In the genomic region with DNA sequence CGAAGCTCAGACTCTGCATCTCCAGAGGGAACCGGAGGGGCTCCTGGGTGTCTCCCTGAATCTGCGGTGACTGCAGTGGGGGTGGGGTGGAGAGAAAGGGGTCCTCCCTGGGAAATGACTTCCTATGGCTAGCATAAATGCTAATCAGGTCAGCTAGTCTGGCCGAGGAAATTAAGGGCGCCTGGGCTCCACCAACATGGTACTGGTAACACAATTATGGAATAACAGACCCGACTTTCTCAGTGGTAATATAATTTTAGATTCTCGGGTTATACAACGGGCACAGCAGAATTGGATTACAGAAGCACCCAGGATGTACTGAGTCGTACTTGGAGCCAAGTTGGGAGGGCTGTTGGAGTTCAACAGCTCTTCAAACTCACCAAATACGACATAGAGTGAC, we compare ENCODE assay signal across 30 mouse cellular contexts. TPM values are rescaled to one million over a fixed set of nuclear protein-coding genes. Genes with fewer than 3 reads are reported as not detected.
DNase-seq lines count a peak whose midpoint lies in the region; ATAC-seq and TF ChIP-seq lines count a peak whose summit lies in the region.
"Had no signal": no experiment of that assay in that cellular context is flagged by ENCODE, and none has a peak within 500 bp of the region (broad histone marks: within the 10 kb centered on the region; RNA-seq: fewer than 3 reads in every experiment).

No protein-coding gene starts in this region.

- no peak overlapping the region for H3K4me3 ChIP-seq in heart, embryonic 10.5 days
- no peak overlapping the region for H3K4me3 ChIP-seq in intestine, embryonic 14.5 days (ENCODE audit: low read depth, low read length)
- no peak overlapping the region for H3K4me3 ChIP-seq in intestine, embryonic 16.5 days (ENCODE audit: low read length)
- no peak overlapping the region for H3K4me3 ChIP-seq in left cerebral cortex, adult 2 months
- H3K4me3 ChIP-seq: embryonic facial prominence, embryonic 10.5 days; embryonic facial prominence, embryonic 13.5 days; erythroblast, embryonic 14.5 days; forebrain, embryonic 12.5 days; forebrain, embryonic 15.5 days; gastrocnemius, adult 2 months; hindbrain, embryonic 12.5 days; hindbrain, embryonic 15.5 days; kidney, embryonic 15.5 days had no signal

- intact Hi-C loops in heart, postnatal 14 days (cut with DNase I), result loop anchor here (5.0 kb wide), 1 partner anchor 76 kb away; no protein-coding TSS in a partner anchor
- intact Hi-C loops in left cerebral cortex, adult 2 months (cut with DNase I), result no loop called here

- H3K4me2 ChIP-seq in intestine, embryonic 14.5 days (ENCODE audit: low read length), result no peak overlapping the region
- H3K4me2 ChIP-seq in intestine, embryonic 16.5 days (ENCODE audit: low read depth, low read length), result no peak overlapping the region
- H3K4me2 ChIP-seq: embryonic facial prominence, embryonic 13.5 days; forebrain, embryonic 12.5 days; forebrain, embryonic 15.5 days; hindbrain, embryonic 12.5 days; hindbrain, embryonic 15.5 days; kidney, embryonic 15.5 days had no signal

- WGBS in heart, embryonic 10.5 days, result 70% methylated on average over 10 of the region's 10 CpGs
- WGBS in intestine, embryonic 14.5 days, result 79% methylated on average over 10 of the region's 10 CpGs
- 79% methylated on average over 10 of the region's 10 CpGs for WGBS in intestine, embryonic 16.5 days

- peak overlapping the region; percentile 48 for H3K27ac ChIP-seq in heart, embryonic 10.5 days
- H3K27ac ChIP-seq in intestine, embryonic 14.5 days (ENCODE audit: low read depth), result no peak overlapping the region
- H3K27ac ChIP-seq in intestine, embryonic 16.5 days (ENCODE audit: low read length), result no peak overlapping the region
- H3K27ac ChIP-seq in left cerebral cortex, adult 2 months, result peak overlapping the region; percentile 9; the same call in 1 of the 2 replicates
- H3K27ac ChIP-seq: embryonic facial prominence, embryonic 10.5 days; embryonic facial prominence, embryonic 13.5 days; forebrain, embryonic 12.5 days; forebrain, embryonic 15.5 days; gastrocnemius, adult 2 months; hindbrain, embryonic 12.5 days; hindbrain, embryonic 15.5 days; kidney, embryonic 15.5 days had no signal

- H3K4me1 ChIP-seq in heart, embryonic 10.5 days, result peaks cover 61% of the 10 kb centered on the region
- H3K4me1 ChIP-seq in intestine, embryonic 14.5 days (replicated peaks; ENCODE audit: control insufficient read depth, insufficient read depth, low read length), result peaks cover 6% of the 10 kb centered on the region; the same call in 1 of the 2 replicates
- peaks cover 4% of the 10 kb centered on the region; the same call in 1 of the 2 replicates for H3K4me1 ChIP-seq in intestine, embryonic 16.5 days (ENCODE audit: control insufficient read depth, insufficient read depth, low read length)
- H3K4me1 ChIP-seq: forebrain, embryonic 12.5 days; hindbrain, embryonic 12.5 days had no signal

- 0 out of 2 replicates have a peak, but pooled peaks have one; percentile 36 for ATAC-seq in intestine, embryonic 14.5 days (replicated peaks; ENCODE audit: low FRiP score, low TSS enrichment, low read depth)
- no peak; the same call in 1 of the 2 replicates for ATAC-seq in intestine, embryonic 16.5 days
- ATAC-seq: forebrain, embryonic 15.5 days had no signal

- no peak for TF ChIP-seq CTCF in left cerebral cortex, adult 2 months (IDR thresholded peaks at IDR 0.05)

- no peaks in the 10 kb centered on the region for H3K27me3 ChIP-seq in heart, embryonic 10.5 days (ENCODE audit: insufficient read depth, poor library complexity, severe bottlenecking)
- H3K27me3 ChIP-seq in intestine, embryonic 14.5 days (replicated peaks; ENCODE audit: control insufficient read depth, insufficient read depth, low read length), result no peaks in the 10 kb centered on the region
- no peaks in the 10 kb centered on the region for H3K27me3 ChIP-seq in intestine, embryonic 16.5 days (replicated peaks; ENCODE audit: control insufficient read depth, insufficient read depth, low read length)
- H3K27me3 ChIP-seq: CH12.LX; embryonic facial prominence, embryonic 13.5 days; forebrain, embryonic 12.5 days; forebrain, embryonic 15.5 days; hindbrain, embryonic 12.5 days; hindbrain, embryonic 15.5 days; kidney, embryonic 15.5 days had no signal

- no peaks in the 10 kb centered on the region for H3K9me3 ChIP-seq in heart, embryonic 10.5 days
- H3K9me3 ChIP-seq in intestine, embryonic 14.5 days (ENCODE audit: control insufficient read depth, low read length), result no peaks in the 10 kb centered on the region
- no peaks in the 10 kb centered on the region for H3K9me3 ChIP-seq in intestine, embryonic 16.5 days (ENCODE audit: control insufficient read depth, low read length)
- H3K9me3 ChIP-seq: embryonic facial prominence, embryonic 10.5 days; embryonic facial prominence, embryonic 13.5 days; forebrain, embryonic 12.5 days; forebrain, embryonic 15.5 days; hindbrain, embryonic 12.5 days; hindbrain, embryonic 15.5 days; kidney, embryonic 15.5 days had no signal

- peak; percentile 16 for DNase-seq in adrenal gland, adult 2 months
- no peak for DNase-seq in adrenal gland, adult 8-10 months
- DNase-seq in heart, embryonic 10.5 days (ENCODE audit: low spot score), result no peak
- no peak for DNase-seq in heart, postnatal 14 days
- DNase-seq in intestine, embryonic 14.5 days (ENCODE audit: low spot score), result no peak
- no peak for DNase-seq in left cerebral cortex, adult 2 months (ENCODE audit: extremely low spot score in 1 of 2, low spot score in 2 of 2)
- DNase-seq in left cerebral cortex, adult 8-10 months (ENCODE audit: low spot score in 2 of 2), result no peak
- DNase-seq: B cell, adult 2 months; cerebellum, adult 11 months; cerebellum, adult 2 months; cerebellum, adult 9-11 months; cerebellum, postnatal 36 days; embryo, embryonic 11 days; gastrocnemius, adult 2 months; gastrocnemius, postnatal 14 days; heart, adult 18-20 months; kidney, adult 11 months; kidney, adult 8-10 months had no signal

- no peak overlapping the region for H3K9ac ChIP-seq in intestine, embryonic 14.5 days (ENCODE audit: low read length)
- H3K9ac ChIP-seq in intestine, embryonic 16.5 days (ENCODE audit: low read depth, low read length), result no peak overlapping the region
- H3K9ac ChIP-seq: embryonic facial prominence, embryonic 13.5 days; forebrain, embryonic 12.5 days; forebrain, embryonic 15.5 days; hindbrain, embryonic 12.5 days; hindbrain, embryonic 15.5 days; kidney, embryonic 15.5 days had no signal

- H3K36me3 ChIP-seq in heart, embryonic 10.5 days, result peaks cover 27% of the 10 kb centered on the region
- peaks cover 35% of the 10 kb centered on the region for H3K36me3 ChIP-seq in intestine, embryonic 14.5 days (ENCODE audit: control insufficient read depth, insufficient read depth, low read length)
- no peaks in the 10 kb centered on the region; the same call in 1 of the 2 replicates for H3K36me3 ChIP-seq in intestine, embryonic 16.5 days (ENCODE audit: control insufficient read depth, insufficient read depth, low read length)
- H3K36me3 ChIP-seq: forebrain, embryonic 12.5 days; forebrain, embryonic 15.5 days; G1E had no signal

RNA-seq across cellular contexts. Expression of a gene that starts 40.5 kb away (rescaled TPM):
- under 1 TPM in 1 of 2 experiments, not detected in 1; 0.09 TPM for total RNA-seq in adrenal gland, adult 2 months (2021)
- 0.04 and 0.12 TPM in 2 replicates for polyA plus RNA-seq in adrenal gland, adult 2 months (2012; rRNA removed)
- under 1 TPM in 3 of 4 experiments, not detected in 1; 0.10 to 0.22 (median 0.11) TPM for total RNA-seq in adrenal gland, adult 8-10 months (2022)
- 17.0 and 28.0 TPM in 2 replicates for polyA plus RNA-seq in heart, embryonic 10.5 days (2016; fragmentation: Nextera tagmentation; extraction: Ambion mirVana)
- total RNA-seq in heart, postnatal 14 days (2021), result 100 to 1,000 TPM; 239 to 240 TPM
- 0.74 and 0.95 TPM in 2 replicates for polyA plus RNA-seq in intestine, embryonic 14.5 days (2014; fragmentation: Nextera tagmentation; extraction: Ambion mirVana)
- 0.31 and 0.40 TPM in 2 replicates for polyA plus RNA-seq in intestine, embryonic 16.5 days (2015; fragmentation: Nextera tagmentation; extraction: Ambion mirVana)
- total RNA-seq in left cerebral cortex, adult 2 months (2021), result 1 to 10 TPM in 1 of 2 experiments, under 1 TPM in 1; 1.00 to 1.4 TPM
- total RNA-seq in left cerebral cortex, adult 8-10 months (2022), result 1 to 10 TPM; 1.4 to 1.7 (median 1.5) TPM
- total RNA-seq: CH12.LX; hematopoietic stem cell, adult 5-6 weeks had no signal
- polyA plus RNA-seq: erythroblast, embryonic 14.5 days; G1E had no signal

Comparison
In these comparisons a context has a peak if more than half of its experiments do, and no peak if none do; other contexts are left out.
1. H3K27ac ChIP-seq: peak in heart, embryonic 10.5 days (single experiment) and left cerebral cortex, adult 2 months (single experiment); none in intestine, embryonic 14.5 days (single experiment) and intestine, embryonic 16.5 days (single experiment).
2. RNA of a gene that starts 40.5 kb away (total RNA-seq): 239 to 240 TPM in heart, postnatal 14 days; 1.4 to 1.7 TPM in left cerebral cortex, adult 8-10 months, 1.00 to 1.4 TPM in left cerebral cortex, adult 2 months, 0.10 to 0.22 TPM in adrenal gland, adult 8-10 months and 0.09 TPM in adrenal gland, adult 2 months; every median in the first group is over 10 times any median in the second.